Mouse (Mus musculus): ENCODE measurements at regions not wholly inside any gene's neighbourhood (a gene's known extent, or its start where the extent isn't known, plus 50 kb on each side); places are given as distances from the start of the nearest gene placed in this dataset.

DNA sequence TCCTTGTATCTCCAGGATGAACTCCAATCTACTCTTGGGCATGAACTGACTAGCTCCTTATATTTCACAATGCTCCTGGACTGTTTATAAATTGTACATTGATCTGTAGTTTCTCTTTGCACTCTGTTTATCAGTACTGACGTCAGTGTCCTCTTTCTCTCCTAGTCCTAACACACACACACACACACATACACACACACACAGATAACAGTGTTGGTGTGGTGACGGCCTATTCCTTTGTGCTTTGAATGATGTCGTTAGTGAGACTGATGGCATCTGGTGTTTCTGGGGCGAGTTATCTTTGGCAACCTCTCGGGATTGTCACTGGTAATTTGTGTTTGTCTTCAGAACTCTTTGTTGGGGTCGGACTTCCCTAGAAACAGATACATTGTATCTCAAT is 50.0 kb upstream of the Rbms1 start:
- no peak for DNase-seq (ENCODE audit: extremely low read depth, low read depth, low spot score)
